Mouse (Mus musculus) hindbrain, embryonic 10.5 days (tissue): ENCODE measurements around the gene Srpk2. TPM values are rescaled to one million over a fixed set of nuclear protein-coding genes. Genes with fewer than 3 reads are reported as not detected.
"Not testable (repeated sequence)": the region's sequence is repeated elsewhere in the genome, so short reads cannot be mapped to it uniquely, and the experiment has no call there.

Source experiments
- DNase-seq: peaks from one replicate; pipeline ENCODE4 v3.0.0-alpha.2; 2017; ENCODE audit warnings: low spot score
- H3K27ac ChIP-seq: fragments of 300-500 bp; sonication (generic); 2 replicates; pipeline ENCODE4 v1.5.1; 2016; ENCODE audit warnings: mild to moderate bottlenecking, moderate library complexity
- H3K27me3 ChIP-seq: fragments of 300-500 bp; sonication (generic); 2 replicates; pipeline ENCODE4 v1.6.1; 2016; ENCODE audit warnings: mild to moderate bottlenecking; ENCODE audit not compliant: poor library complexity, insufficient read depth, severe bottlenecking
- H3K36me3 ChIP-seq: fragments of 300-500 bp; sonication (generic); 2 replicates; pipeline ENCODE4 v1.6.1; 2016; ENCODE audit warnings: mild to moderate bottlenecking, moderate library complexity
- H3K4me1 ChIP-seq: fragments of 300-500 bp; sonication (generic); replicated peaks from 2 replicates; pipeline ENCODE4 v1.6.1; 2016; ENCODE audit warnings: mild to moderate bottlenecking
- H3K4me3 ChIP-seq: fragments of 300-500 bp; sonication (generic); 2 replicates; pipeline ENCODE4 v1.5.1; 2016; ENCODE audit warnings: mild to moderate bottlenecking, moderate library complexity
- H3K9me3 ChIP-seq: fragments of 300-500 bp; sonication (generic); 2 replicates; pipeline ENCODE4 v1.6.1; 2016; ENCODE audit warnings: mild to moderate bottlenecking, moderate library complexity
- WGBS: fragments of 180-500 bp; shearing (Covaris S2); methylation state at CpG from one replicate; pipeline ENCODE4 v1.1.7; 2016; 5-methylcytosine and 5-hydroxymethylcytosine counted together
- polyA plus RNA-seq: library from polyadenylated mRNA; unstranded; fragments of >200 nt; fragmentation: Nextera tagmentation; extraction: Ambion mirVana; gene quantifications from 2 replicates; pipeline ENCODE4 v1.2.1, GENCODE M21; 2016

Gene Srpk2
- polyA plus RNA-seq, 1 experiment from 2014 or later: 49.7 TPM

GRCm38 (mm10) chr5:23500715-23501114 lies 183.7 kb downstream of the Srpk2 start:
- Histone ChIP-seq H3K4me1 (no peaks in the 10 kb centered on the region), H3K27me3 (no peaks in the 10 kb centered on the region), H3K36me3 (peaks cover 100% of the 10 kb centered on the region), H3K27ac (no peak overlapping the region), H3K9me3 (no peaks in the 10 kb centered on the region), H3K4me3 (no peak overlapping the region)
- WGBS: 93% methylated on average over 6 of the region's 6 CpGs
- DNase-seq: no peak

GRCm38 (mm10) chr5:23499257-23499656 lies 185.2 kb downstream of the Srpk2 start:
- WGBS: 95% methylated on average over 16 of the region's 16 CpGs
- Histone ChIP-seq H3K27ac (no peak overlapping the region), H3K9me3 (no peaks in the 10 kb centered on the region), H3K4me3 (no peak overlapping the region), H3K27me3 (no peaks in the 10 kb centered on the region), H3K4me1 (no peaks in the 10 kb centered on the region), H3K36me3 (peaks cover 99% of the 10 kb centered on the region)
- no peak for DNase-seq

GRCm38 (mm10) chr5:23497920-23498319 lies 186.5 kb downstream of the Srpk2 start:
- Histone ChIP-seq H3K27me3 (no peaks in the 10 kb centered on the region), H3K4me1 (no peaks in the 10 kb centered on the region), H3K9me3 (no peaks in the 10 kb centered on the region), H3K4me3 (no peak overlapping the region), H3K36me3 (peaks cover 99% of the 10 kb centered on the region), H3K27ac (no peak overlapping the region)
- no peak for DNase-seq
- WGBS: 91% methylated on average over 10 of the region's 10 CpGs

GRCm38 (mm10) chr5:23496933-23497332 lies 187.5 kb downstream of the Srpk2 start:
- no peak for DNase-seq
- Histone ChIP-seq H3K36me3 (peaks cover 99% of the 10 kb centered on the region), H3K27me3 (no peaks in the 10 kb centered on the region), H3K27ac (no peak overlapping the region), H3K4me1 (no peaks in the 10 kb centered on the region), H3K9me3 (no peaks in the 10 kb centered on the region), H3K4me3 (no peak overlapping the region)
- 95% methylated on average over 5 of the region's 5 CpGs for WGBS

GRCm38 (mm10) chr5:23496396-23496795 lies 188.0 kb downstream of the Srpk2 start:
- no peak for DNase-seq
- H3K4me3 ChIP-seq: no peak overlapping the region
- H3K9me3 ChIP-seq: no peaks in the 10 kb centered on the region
- H3K27me3 ChIP-seq: no peaks in the 10 kb centered on the region
- no peaks in the 10 kb centered on the region for H3K4me1 ChIP-seq
- H3K36me3 ChIP-seq: peaks cover 97% of the 10 kb centered on the region
- WGBS: 94% methylated on average over 3 of the region's 3 CpGs
- H3K27ac ChIP-seq: no peak overlapping the region

- no peak overlapping the region for H3K4me3 ChIP-seq
- H3K36me3 ChIP-seq: peaks cover 96% of the 10 kb centered on the region
- H3K4me1 ChIP-seq: no peaks in the 10 kb centered on the region
- no peaks in the 10 kb centered on the region for H3K27me3 ChIP-seq
- no peak for DNase-seq
- 53% methylated on average over 2 of the region's 2 CpGs for WGBS
- no peak overlapping the region for H3K27ac ChIP-seq
- H3K9me3 ChIP-seq: no peaks in the 10 kb centered on the region
Measured at GRCm38 (mm10) chr5:23490797-23491196, 193.6 kb downstream of the Srpk2 start.

GRCm38 (mm10) chr5:23489231-23489630 lies 195.2 kb downstream of the Srpk2 start:
- DNase-seq: no peak
- H3K4me3 ChIP-seq: no peak overlapping the region
- no peaks in the 10 kb centered on the region for H3K27me3 ChIP-seq
- WGBS: 87% methylated on average over 4 of the region's 4 CpGs
- H3K4me1 ChIP-seq: no peaks in the 10 kb centered on the region
- H3K27ac ChIP-seq: no peak overlapping the region
- no peaks in the 10 kb centered on the region for H3K9me3 ChIP-seq
- H3K36me3 ChIP-seq: peaks cover 97% of the 10 kb centered on the region

GRCm38 (mm10) chr5:23483811-23484210 lies 200.6 kb downstream of the Srpk2 start:
- H3K4me1 ChIP-seq: no peaks in the 10 kb centered on the region
- H3K27me3 ChIP-seq: no peaks in the 10 kb centered on the region
- 90% methylated on average over 7 of the region's 7 CpGs for whole genome bisulfite sequencing
- H3K27ac ChIP-seq: no peak overlapping the region
- DNase-seq: no peak
- no peaks in the 10 kb centered on the region for H3K9me3 ChIP-seq
- H3K4me3 ChIP-seq: no peak overlapping the region
- peaks cover 98% of the 10 kb centered on the region for H3K36me3 ChIP-seq

- H3K4me1 ChIP-seq: no peaks in the 10 kb centered on the region
- peaks cover 92% of the 10 kb centered on the region for H3K36me3 ChIP-seq
- no peaks in the 10 kb centered on the region for H3K27me3 ChIP-seq
- 76% methylated on average over 6 of the region's 6 CpGs for WGBS
- DNase-seq: no peak
- H3K27ac ChIP-seq: no peak overlapping the region
- H3K9me3 ChIP-seq: no peaks in the 10 kb centered on the region
- H3K4me3 ChIP-seq: no peak overlapping the region
Measured at GRCm38 (mm10) chr5:23473098-23473873, 211.1 kb downstream of the Srpk2 start.

GRCm38 (mm10) chr5:23466546-23466945 lies 217.9 kb downstream of the Srpk2 start:
- H3K4me3 ChIP-seq: no peak overlapping the region
- H3K9me3 ChIP-seq: no peaks in the 10 kb centered on the region
- WGBS: 96% methylated on average over 4 of the region's 4 CpGs
- DNase-seq: no peak
- no peaks in the 10 kb centered on the region for H3K4me1 ChIP-seq
- H3K36me3 ChIP-seq: peaks cover 91% of the 10 kb centered on the region
- H3K27ac ChIP-seq: no peak overlapping the region
- H3K27me3 ChIP-seq: no peaks in the 10 kb centered on the region

- Histone ChIP-seq H3K27ac (no peak overlapping the region), H3K36me3 (peaks cover 82% of the 10 kb centered on the region), H3K4me3 (no peak overlapping the region), H3K27me3 (no peaks in the 10 kb centered on the region), H3K9me3 (no peaks in the 10 kb centered on the region), H3K4me1 (no peaks in the 10 kb centered on the region)
- WGBS: 94% methylated on average over 8 of the region's 8 CpGs
- no peak for DNase-seq
Measured at GRCm38 (mm10) chr5:23464743-23465142, 219.7 kb downstream of the Srpk2 start.

GRCm38 (mm10) chr5:23464247-23464646 lies 220.2 kb downstream of the Srpk2 start:
- DNase-seq: no peak
- no peaks in the 10 kb centered on the region for H3K9me3 ChIP-seq
- no peaks in the 10 kb centered on the region for H3K4me1 ChIP-seq
- no peaks in the 10 kb centered on the region for H3K27me3 ChIP-seq
- no peak overlapping the region for H3K4me3 ChIP-seq
- H3K27ac ChIP-seq: no peak overlapping the region
- H3K36me3 ChIP-seq: peaks cover 79% of the 10 kb centered on the region
- 98% methylated on average over 3 of the region's 3 CpGs for WGBS

- no peak for DNase-seq
- Histone ChIP-seq H3K4me3 (no peak overlapping the region), H3K36me3 (peaks cover 73% of the 10 kb centered on the region), H3K27ac (no peak overlapping the region), H3K27me3 (no peaks in the 10 kb centered on the region), H3K4me1 (no peaks in the 10 kb centered on the region), H3K9me3 (no peaks in the 10 kb centered on the region)
- WGBS: 89% methylated on average over 2 of the region's 2 CpGs
Measured at GRCm38 (mm10) chr5:23461688-23462087, 222.7 kb downstream of the Srpk2 start.

GRCm38 (mm10) chr5:23453561-23453960 lies 230.9 kb downstream of the Srpk2 start:
- 81% methylated on average over 2 of the region's 2 CpGs for WGBS
- H3K36me3 ChIP-seq: peaks cover 63% of the 10 kb centered on the region

More at GRCm38 (mm10) chr5:23453561-23453960, 230.9 kb downstream of the Srpk2 start:
- H3K9me3 ChIP-seq, H3K4me1 ChIP-seq, H3K4me3 ChIP-seq, H3K27me3 ChIP-seq, DNase-seq, H3K27ac ChIP-seq: not testable (repeated sequence)
